Mouse (Mus musculus) cortical plate, adult 2 months (tissue): ENCODE results near the gene Acot13.

Source experiments
- CTCF ChIP-seq: fragments of 200-500 bp; IDR thresholded peaks from 2 replicates; pipeline ENCODE4 v1.5.1; 2011; ENCODE audit warnings: mild to moderate bottlenecking, control low read depth, low read length; ENCODE audit not compliant: insufficient read depth; ENCODE audit errors: extremely low read depth
- POLR2A ChIP-seq: fragments of 200-500 bp; IDR thresholded peaks from 2 replicates; pipeline ENCODE4 v1.6.1; 2011; ENCODE audit warnings: mild to moderate bottlenecking, low read length, control low read depth; ENCODE audit not compliant: insufficient read depth; ENCODE audit errors: extremely low read depth

GRCm38 (mm10) chr13:24787477-24787876, 43.9 kb downstream of the Acot13 start:
- no peak for TF ChIP-seq POLR2A
- no peak for TF ChIP-seq CTCF
